Comparison of ENCODE assay signal across 10 mouse cellular contexts in the genomic region with DNA sequence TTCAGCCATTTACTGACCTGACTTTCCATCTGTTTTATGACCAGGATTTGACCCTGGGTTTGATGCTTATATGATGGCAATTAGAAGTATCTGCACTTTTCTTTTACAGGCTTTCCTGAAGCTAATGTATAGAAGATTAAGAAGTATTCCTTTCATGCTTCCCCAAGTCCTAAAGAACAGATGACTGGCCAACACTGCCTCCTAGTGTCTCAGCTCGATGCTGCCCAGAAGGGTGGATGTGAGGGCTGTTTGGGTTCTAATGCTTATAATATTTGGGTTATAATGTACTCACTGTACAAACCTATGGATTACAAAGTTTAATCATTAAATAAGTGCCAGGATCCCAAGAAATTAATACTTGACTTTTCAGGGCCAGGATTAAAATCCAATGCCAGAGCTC. TPM values are rescaled to one million over a fixed set of nuclear protein-coding genes. Genes with fewer than 3 reads are reported as not detected.
DNase-seq lines count a peak whose midpoint lies in the region; ATAC-seq and TF ChIP-seq lines count a peak whose summit lies in the region.
"Had no signal": no experiment of that assay in that cellular context is flagged by ENCODE, and none has a peak within 500 bp of the region (broad histone marks: within the 10 kb centered on the region; RNA-seq: fewer than 3 reads in every experiment).

No protein-coding gene starts in this region.

- no peaks in the 10 kb centered on the region for H3K9me3 ChIP-seq in intestine, embryonic 14.5 days (ENCODE audit: control insufficient read depth, low read length)
- H3K9me3 ChIP-seq in intestine, embryonic 16.5 days (ENCODE audit: control insufficient read depth, low read length): no peaks in the 10 kb centered on the region
- no peaks in the 10 kb centered on the region for H3K9me3 ChIP-seq in ES-E14 (ENCODE audit: control insufficient read depth, insufficient read depth, low read depth, low read length)
- H3K9me3 ChIP-seq: liver, embryonic 13.5 days had no signal

- peak; percentile 71 for DNase-seq in intestine, embryonic 14.5 days (ENCODE audit: low spot score)
- peak; percentile 44 for DNase-seq in A20 (ENCODE audit: low read depth, low spot score)
- DNase-seq in ES-E14 (ENCODE audit: low read depth, low spot score): peak; percentile 9
- DNase-seq in cerebellum, adult 9-11 months: peak; percentile 49
- DNase-seq in kidney, adult 8-10 months: peak; percentile 4 to 36
- DNase-seq: liver, embryonic 13.5 days had no signal

- no peaks in the 10 kb centered on the region for H3K27me3 ChIP-seq in intestine, embryonic 14.5 days (replicated peaks; ENCODE audit: control insufficient read depth, insufficient read depth, low read length)
- no peaks in the 10 kb centered on the region for H3K27me3 ChIP-seq in intestine, embryonic 16.5 days (replicated peaks; ENCODE audit: control insufficient read depth, insufficient read depth, low read length)
- H3K27me3 ChIP-seq: liver, embryonic 13.5 days had no signal

- no peaks in the 10 kb centered on the region for H3K4me1 ChIP-seq in intestine, embryonic 14.5 days (replicated peaks; ENCODE audit: control insufficient read depth, insufficient read depth, low read length)
- H3K4me1 ChIP-seq in intestine, embryonic 16.5 days (ENCODE audit: control insufficient read depth, insufficient read depth, low read length): no peaks in the 10 kb centered on the region
- no peaks in the 10 kb centered on the region for H3K4me1 ChIP-seq in ES-E14 (ENCODE audit: control insufficient read depth in 2 of 2, insufficient read depth in 2 of 2, low read length in 2 of 2, poor library complexity in 1 of 2)
- H3K4me1 ChIP-seq: liver, embryonic 13.5 days had no signal

- ATAC-seq in intestine, embryonic 14.5 days (replicated peaks; ENCODE audit: low FRiP score, low TSS enrichment, low read depth): no peak
- no peak for ATAC-seq in intestine, embryonic 16.5 days
- peak; percentile 63; the same call in 1 of the 2 replicates for ATAC-seq in megakaryocyte-erythroid progenitor cell, adult 5-6 weeks (replicated peaks; ENCODE audit: low FRiP score, low TSS enrichment, poor library complexity, severe bottlenecking)
- ATAC-seq in monocyte, adult 5-6 weeks (replicated peaks; ENCODE audit: insufficient number of reproducible peaks, low FRiP score, low TSS enrichment, poor library complexity, severe bottlenecking): no peak

- H3K27ac ChIP-seq in intestine, embryonic 14.5 days (ENCODE audit: low read depth): no peak overlapping the region
- no peak overlapping the region for H3K27ac ChIP-seq in intestine, embryonic 16.5 days (ENCODE audit: low read length)
- H3K27ac ChIP-seq in ES-E14 (ENCODE audit: insufficient read depth, low read depth, low read length, poor library complexity, severe bottlenecking): no peak overlapping the region
- H3K27ac ChIP-seq: liver, embryonic 13.5 days had no signal

- H3K9ac ChIP-seq in intestine, embryonic 14.5 days (ENCODE audit: low read length): no peak overlapping the region
- no peak overlapping the region for H3K9ac ChIP-seq in intestine, embryonic 16.5 days (ENCODE audit: low read depth, low read length)
- no peak overlapping the region for H3K9ac ChIP-seq in ES-E14 (ENCODE audit: insufficient read depth, low read depth, low read length, poor library complexity, severe bottlenecking)
- H3K9ac ChIP-seq: liver, embryonic 13.5 days had no signal

- no peak overlapping the region for H3K4me2 ChIP-seq in intestine, embryonic 14.5 days (ENCODE audit: low read length)
- no peak overlapping the region for H3K4me2 ChIP-seq in intestine, embryonic 16.5 days (ENCODE audit: low read depth, low read length)
- H3K4me2 ChIP-seq: liver, embryonic 13.5 days had no signal

- WGBS in intestine, embryonic 14.5 days: 29% methylated on average over 1 of the region's 1 CpGs
- 15% methylated on average over 1 of the region's 1 CpGs for WGBS in intestine, embryonic 16.5 days

- no peak overlapping the region for H3K4me3 ChIP-seq in intestine, embryonic 14.5 days (ENCODE audit: low read depth, low read length)
- H3K4me3 ChIP-seq in intestine, embryonic 16.5 days (ENCODE audit: low read length): no peak overlapping the region
- no peak overlapping the region for H3K4me3 ChIP-seq in ES-E14 (ENCODE audit: insufficient read depth in 1 of 2, low read depth in 1 of 2, low read length in 2 of 2, poor library complexity in 1 of 2, severe bottlenecking in 1 of 2)
- H3K4me3 ChIP-seq: erythroblast, embryonic 14.5 days; liver, embryonic 13.5 days had no signal

- in situ Hi-C loops in ES-E14 (cut with MboI; ENCODE audit: low sequenced_read_pairs in 2 of 2, unreplicated experiment in 2 of 2): no loop called here

- no peaks in the 10 kb centered on the region for H3K36me3 ChIP-seq in intestine, embryonic 14.5 days (ENCODE audit: control insufficient read depth, insufficient read depth, low read length)
- no peaks in the 10 kb centered on the region for H3K36me3 ChIP-seq in intestine, embryonic 16.5 days (ENCODE audit: control insufficient read depth, insufficient read depth, low read length)
- H3K36me3 ChIP-seq in ES-E14 (ENCODE audit: control insufficient read depth, insufficient read depth, low read length, poor library complexity, severe bottlenecking): no peaks in the 10 kb centered on the region
- H3K36me3 ChIP-seq: liver, embryonic 13.5 days had no signal

TF ChIP-seq in ES-E14, 5 proteins besides CTCF, POLR2A, EP300 and RAD21:
- TF ChIP-seq ZC3H11A (IDR thresholded peaks at IDR 0.05; ENCODE audit: borderline replicate concordance, low read depth, low read length) (peak; percentile 93), HCFC1 (IDR thresholded peaks at IDR 0.05; ENCODE audit: borderline replicate concordance, insufficient read depth, low read length) (no peak)

RNA-seq across cellular contexts. Expression of a gene that starts 25.5 kb away (rescaled TPM):
- 3.5 and 3.6 TPM in 2 replicates for polyA plus RNA-seq in intestine, embryonic 14.5 days (2014; fragmentation: Nextera tagmentation; extraction: Ambion mirVana)
- polyA plus RNA-seq in intestine, embryonic 16.5 days (2015; fragmentation: Nextera tagmentation; extraction: Ambion mirVana): 1.7 and 2.6 TPM in 2 replicates
- 9.0 and 9.6 TPM in 2 replicates for total RNA-seq in ES-E14 (2012; rRNA removed)
- total RNA-seq in megakaryocyte-erythroid progenitor cell, adult 5-6 weeks (2014; fragmentation: Nextera tagmentation): 0.44 and 1.7 TPM in 2 replicates
- 0.19 and 0.27 TPM in 2 replicates for total RNA-seq in megakaryocyte-erythroid progenitor cell, adult 5-6 weeks (2017)
- not detected in 3 replicates for total RNA-seq in monocyte, adult 5-6 weeks (2017)
- polyA plus RNA-seq: erythroblast, embryonic 14.5 days had no signal

RNA-seq across cellular contexts. Expression of a gene that starts 28.7 kb away (rescaled TPM):
- 6.7 and 9.4 TPM in 2 replicates for polyA plus RNA-seq in intestine, embryonic 14.5 days (2014; fragmentation: Nextera tagmentation; extraction: Ambion mirVana)
- polyA plus RNA-seq in intestine, embryonic 16.5 days (2015; fragmentation: Nextera tagmentation; extraction: Ambion mirVana): 4.3 and 4.4 TPM in 2 replicates
- 32.1 and 39.0 TPM in 2 replicates for total RNA-seq in ES-E14 (2012; rRNA removed)
- total RNA-seq in megakaryocyte-erythroid progenitor cell, adult 5-6 weeks (2014; fragmentation: Nextera tagmentation): 18.5 and 31.4 TPM in 2 replicates
- total RNA-seq in megakaryocyte-erythroid progenitor cell, adult 5-6 weeks (2017): 12.3 and 14.3 TPM in 2 replicates
- total RNA-seq in monocyte, adult 5-6 weeks (2017): 9.1 to 17.6 TPM (median 11.4 TPM) in 3 replicates

Comparison
In these comparisons a context has a peak if more than half of its experiments do, and no peak if none do; other contexts are left out.
1. DNase-seq: peak in every context shown above with its lines; median percentile 71 in intestine, embryonic 14.5 days; 49 in cerebellum, adult 9-11 months; 44 in A20; 20 in kidney, adult 8-10 months; 9 in ES-E14.